Comparison of ENCODE assay signal across 30 mouse cellular contexts in genomic region chr2:130374951-130375350, GRCm38 (mm10). TPM values are rescaled to one million over a fixed set of nuclear protein-coding genes. Genes with fewer than 3 reads are reported as not detected.
DNase-seq lines count a peak whose midpoint lies in the region; ATAC-seq lines count a peak whose summit lies in the region.
"Had no signal": no experiment of that assay in that cellular context is flagged by ENCODE, and none has a peak within 500 bp of the region (broad histone marks: within the 10 kb centered on the region; RNA-seq: fewer than 3 reads in every experiment).

No protein-coding gene starts in this region.

- H3K4me3 ChIP-seq in embryonic facial prominence, embryonic 14.5 days (ENCODE audit: low read depth, low read length), result no peak overlapping the region
- no peak overlapping the region for H3K4me3 ChIP-seq in embryonic facial prominence, embryonic 10.5 days
- H3K4me3 ChIP-seq: erythroblast, embryonic 14.5 days; heart, embryonic 15.5 days; limb, embryonic 13.5 days; liver, embryonic 15.5 days; midbrain, embryonic 15.5 days had no signal

- DNase-seq in embryonic facial prominence, embryonic 14.5 days (ENCODE audit: low spot score), result peak; percentile 23
- no peak for DNase-seq in embryonic facial prominence, embryonic 10.5 days (ENCODE audit: low spot score)
- peak; percentile 38 to 46 for DNase-seq in lung, adult 18-20 months
- no peak for DNase-seq in lung, postnatal 14 days
- DNase-seq in brain, adult 2 months (ENCODE audit: low read depth, low spot score), result peak; percentile 38
- DNase-seq in gonadal fat pad, adult 2 months (ENCODE audit: low read depth), result peak; percentile 69
- no peak for DNase-seq in frontal cortex, postnatal 25 days (ENCODE audit: low spot score in 2 of 2)
- DNase-seq: adrenal gland, postnatal 10 days; heart, adult 18-20 months; kidney, postnatal 36 days; right cerebral cortex, postnatal 25 days; thymus, postnatal 36 days had no signal

- H3K27me3 ChIP-seq in embryonic facial prominence, embryonic 14.5 days (replicated peaks; ENCODE audit: control insufficient read depth, insufficient read depth, low read length), result no peaks in the 10 kb centered on the region
- H3K27me3 ChIP-seq in embryonic facial prominence, embryonic 10.5 days (replicated peaks; ENCODE audit: low read depth, poor library complexity, severe bottlenecking), result 0 out of 2 replicates have a peak, but pooled peaks cover 10% of the 10 kb centered on the region
- H3K27me3 ChIP-seq: liver, embryonic 15.5 days; midbrain, embryonic 15.5 days had no signal

- no peak overlapping the region for H3K4me2 ChIP-seq in embryonic facial prominence, embryonic 14.5 days (ENCODE audit: low read depth, low read length)
- H3K4me2 ChIP-seq: heart, embryonic 15.5 days; limb, embryonic 13.5 days; liver, embryonic 15.5 days; midbrain, embryonic 15.5 days had no signal

- no peak overlapping the region for H3K27ac ChIP-seq in embryonic facial prominence, embryonic 14.5 days (replicated peaks; ENCODE audit: low read depth, low read length)
- no peak overlapping the region for H3K27ac ChIP-seq in embryonic facial prominence, embryonic 10.5 days (replicated peaks)
- H3K27ac ChIP-seq: heart, embryonic 15.5 days; limb, embryonic 13.5 days; liver, embryonic 15.5 days; midbrain, embryonic 15.5 days had no signal

- WGBS in embryonic facial prominence, embryonic 14.5 days, result 67% methylated on average over 4 of the region's 4 CpGs
- WGBS in embryonic facial prominence, embryonic 10.5 days, result 85% methylated on average over 4 of the region's 4 CpGs

- no peaks in the 10 kb centered on the region for H3K9me3 ChIP-seq in embryonic facial prominence, embryonic 14.5 days (ENCODE audit: control insufficient read depth, low read length)
- H3K9me3 ChIP-seq in embryonic facial prominence, embryonic 10.5 days, result no peaks in the 10 kb centered on the region
- H3K9me3 ChIP-seq: heart, embryonic 15.5 days; limb, embryonic 13.5 days; liver, embryonic 15.5 days; midbrain, embryonic 15.5 days had no signal

- no peak for ATAC-seq in embryonic facial prominence, embryonic 14.5 days (ENCODE audit: low read depth)
- no peak for ATAC-seq in erythroid progenitor cell, adult 5-6 weeks (replicated peaks; ENCODE audit: low FRiP score, poor library complexity, severe bottlenecking)
- ATAC-seq: activated CD4-positive, CD25-positive, alpha-beta regulatory T cell, adult 4 months; hindbrain, embryonic 16.5 days; intestine, embryonic 16.5 days; midbrain, embryonic 15.5 days had no signal

- H3K4me1 ChIP-seq in embryonic facial prominence, embryonic 14.5 days (ENCODE audit: control insufficient read depth, insufficient read depth, low read length), result no peaks in the 10 kb centered on the region
- H3K4me1 ChIP-seq in embryonic facial prominence, embryonic 10.5 days, result peaks cover 3% of the 10 kb centered on the region; the same call in 1 of the 2 replicates
- H3K4me1 ChIP-seq: heart, embryonic 15.5 days; limb, embryonic 13.5 days; midbrain, embryonic 15.5 days had no signal

- no peaks in the 10 kb centered on the region for H3K36me3 ChIP-seq in embryonic facial prominence, embryonic 14.5 days (ENCODE audit: control insufficient read depth, insufficient read depth, low read length)
- H3K36me3 ChIP-seq in embryonic facial prominence, embryonic 10.5 days (replicated peaks), result no peaks in the 10 kb centered on the region
- H3K36me3 ChIP-seq: heart, embryonic 15.5 days; limb, embryonic 13.5 days; liver, embryonic 15.5 days; midbrain, embryonic 15.5 days had no signal

- H3K9ac ChIP-seq in embryonic facial prominence, embryonic 14.5 days (ENCODE audit: low read depth, low read length), result no peak overlapping the region
- H3K9ac ChIP-seq: heart, embryonic 15.5 days; limb, embryonic 13.5 days; liver, embryonic 15.5 days; midbrain, embryonic 15.5 days had no signal

RNA-seq across cellular contexts. Expression of gene Cpxm1, which starts 22.4 kb away (rescaled TPM):
- 94.8 and 106 TPM in 2 replicates for polyA plus RNA-seq in embryonic facial prominence, embryonic 14.5 days (2014; fragmentation: Nextera tagmentation; extraction: Ambion mirVana)
- 63.6 and 69.7 TPM in 2 replicates for polyA plus RNA-seq in embryonic facial prominence, embryonic 10.5 days (2016; fragmentation: Nextera tagmentation; extraction: Ambion mirVana)
- 34.3 and 49.9 TPM in 2 replicates for polyA plus RNA-seq in gonadal fat pad, adult 2 months (2012; rRNA removed)
- not detected in 2 replicates for total RNA-seq in erythroid progenitor cell, adult 5-6 weeks (2015; ENCODE audit: low replicate concordance)
- not detected in 2 replicates for total RNA-seq in erythroid progenitor cell, adult 5-6 weeks (2017; ENCODE audit: low replicate concordance)
- total RNA-seq: neutrophil, adult 5-6 weeks had no signal
- polyA plus RNA-seq: erythroblast, embryonic 14.5 days had no signal

RNA-seq across cellular contexts. Expression of gene Gm28372, which starts 30.1 kb away (rescaled TPM):
- not detected in 2 replicates for polyA plus RNA-seq in embryonic facial prominence, embryonic 14.5 days (2014; fragmentation: Nextera tagmentation; extraction: Ambion mirVana)
- 0.08 TPM in 1 of 2 replicates, not detected in the other for polyA plus RNA-seq in embryonic facial prominence, embryonic 10.5 days (2016; fragmentation: Nextera tagmentation; extraction: Ambion mirVana)
- polyA plus RNA-seq in gonadal fat pad, adult 2 months (2012; rRNA removed), result not detected in 2 replicates
- not detected in 2 replicates for total RNA-seq in erythroid progenitor cell, adult 5-6 weeks (2015; ENCODE audit: low replicate concordance)
- not detected in 2 replicates for total RNA-seq in erythroid progenitor cell, adult 5-6 weeks (2017; ENCODE audit: low replicate concordance)
- total RNA-seq: adrenal gland, postnatal 10 days; gastrocnemius, adult 8-10 months; heart, adult 18-20 months; hematopoietic stem cell, adult 5-6 weeks; layer of hippocampus, postnatal 10 days; left cerebral cortex, adult 8-10 months; megakaryocyte, adult 5-6 weeks; neutrophil, adult 5-6 weeks had no signal
- polyA plus RNA-seq: activated CD4-positive, CD25-positive, alpha-beta regulatory T cell, adult 4 months; erythroblast, embryonic 14.5 days; heart, embryonic 15.5 days; hindbrain, embryonic 16.5 days; intestine, embryonic 16.5 days; kidney, embryonic 14.5 days; liver, embryonic 15.5 days; spleen, adult 2 months; stomach, embryonic 14.5 days had no signal

RNA-seq across cellular contexts. Expression of gene 1700020A23Rik, which starts 30.1 kb away (rescaled TPM):
- polyA plus RNA-seq in embryonic facial prominence, embryonic 14.5 days (2014; fragmentation: Nextera tagmentation; extraction: Ambion mirVana), result not detected in 2 replicates
- not detected in 2 replicates for polyA plus RNA-seq in embryonic facial prominence, embryonic 10.5 days (2016; fragmentation: Nextera tagmentation; extraction: Ambion mirVana)
- polyA plus RNA-seq in gonadal fat pad, adult 2 months (2012; rRNA removed), result 2.1 and 3.6 TPM in 2 replicates
- not detected in 2 replicates for total RNA-seq in erythroid progenitor cell, adult 5-6 weeks (2015; ENCODE audit: low replicate concordance)
- total RNA-seq in erythroid progenitor cell, adult 5-6 weeks (2017; ENCODE audit: low replicate concordance), result not detected in 2 replicates
- total RNA-seq: adrenal gland, postnatal 10 days; gastrocnemius, adult 8-10 months; heart, adult 18-20 months; hematopoietic stem cell, adult 5-6 weeks; layer of hippocampus, postnatal 10 days; left cerebral cortex, adult 8-10 months; megakaryocyte, adult 5-6 weeks; neutrophil, adult 5-6 weeks had no signal
- polyA plus RNA-seq: activated CD4-positive, CD25-positive, alpha-beta regulatory T cell, adult 4 months; erythroblast, embryonic 14.5 days; heart, embryonic 15.5 days; kidney, embryonic 14.5 days; limb, embryonic 13.5 days; liver, embryonic 15.5 days; midbrain, embryonic 15.5 days; spleen, adult 2 months; stomach, embryonic 14.5 days had no signal

RNA-seq across cellular contexts. Expression of gene Tmem239, which starts 31.3 kb away (rescaled TPM):
- polyA plus RNA-seq in embryonic facial prominence, embryonic 14.5 days (2014; fragmentation: Nextera tagmentation; extraction: Ambion mirVana), result not detected in 2 replicates
- not detected in 2 replicates for polyA plus RNA-seq in embryonic facial prominence, embryonic 10.5 days (2016; fragmentation: Nextera tagmentation; extraction: Ambion mirVana)
- 2.3 and 3.1 TPM in 2 replicates for polyA plus RNA-seq in gonadal fat pad, adult 2 months (2012; rRNA removed)
- not detected in 2 replicates for total RNA-seq in erythroid progenitor cell, adult 5-6 weeks (2015; ENCODE audit: low replicate concordance)
- not detected in 2 replicates for total RNA-seq in erythroid progenitor cell, adult 5-6 weeks (2017; ENCODE audit: low replicate concordance)
- total RNA-seq: adrenal gland, postnatal 10 days; gastrocnemius, adult 8-10 months; heart, adult 18-20 months; hematopoietic stem cell, adult 5-6 weeks; layer of hippocampus, postnatal 10 days; left cerebral cortex, adult 8-10 months; megakaryocyte, adult 5-6 weeks; neutrophil, adult 5-6 weeks had no signal
- polyA plus RNA-seq: activated CD4-positive, CD25-positive, alpha-beta regulatory T cell, adult 4 months; erythroblast, embryonic 14.5 days; heart, embryonic 15.5 days; intestine, embryonic 16.5 days; kidney, embryonic 14.5 days; limb, embryonic 13.5 days; liver, embryonic 15.5 days; spleen, adult 2 months; stomach, embryonic 14.5 days had no signal

RNA-seq across cellular contexts. Expression of gene Vps16, which starts 49.2 kb away (rescaled TPM):
- 51.6 and 66.0 TPM in 2 replicates for polyA plus RNA-seq in embryonic facial prominence, embryonic 14.5 days (2014; fragmentation: Nextera tagmentation; extraction: Ambion mirVana)
- 112 and 122 TPM in 2 replicates for polyA plus RNA-seq in embryonic facial prominence, embryonic 10.5 days (2016; fragmentation: Nextera tagmentation; extraction: Ambion mirVana)
- 48.8 and 71.6 TPM in 2 replicates for polyA plus RNA-seq in gonadal fat pad, adult 2 months (2012; rRNA removed)
- total RNA-seq in erythroid progenitor cell, adult 5-6 weeks (2015; ENCODE audit: low replicate concordance), result 74.6 and 122 TPM in 2 replicates
- 62.8 and 75.8 TPM in 2 replicates for total RNA-seq in erythroid progenitor cell, adult 5-6 weeks (2017; ENCODE audit: low replicate concordance)

Comparison
In these comparisons a context has a peak if more than half of its experiments do, and no peak if none do; other contexts are left out.
1. DNase-seq: peak in embryonic facial prominence, embryonic 14.5 days (single experiment), lung, adult 18-20 months (2 of 2), brain, adult 2 months (single experiment) and gonadal fat pad, adult 2 months (single experiment); none in embryonic facial prominence, embryonic 10.5 days (single experiment), lung, postnatal 14 days (single experiment) and frontal cortex, postnatal 25 days (0 of 2).